Mouse (Mus musculus): ENCODE measurements around the gene Mcts2. TPM values are rescaled to one million over a fixed set of nuclear protein-coding genes. Genes with fewer than 3 reads are reported as not detected.

Mcts2 gene
- polyA plus RNA-seq, 1 experiment from 2014 or later: 30.1 TPM

GRCm38 (mm10) chr2:152733201-152733600 lies 46.4 kb downstream of the Mcts2 start:
- ATAC-seq (ENCODE audit: insufficient number of reproducible peaks, insufficient read depth, low FRiP score, low read depth): no peak
- Histone ChIP-seq H3K9me3 (ENCODE audit: control insufficient read depth, low read depth, low read length) (no peaks in the 10 kb centered on the region), H3K27me3 (ENCODE audit: control insufficient read depth, insufficient read depth, low read length) (no peaks in the 10 kb centered on the region), H3K27ac (ENCODE audit: low read length) (no peak overlapping the region), H3K4me2 (replicated peaks; ENCODE audit: low read depth, low read length) (no peak overlapping the region), H3K4me3 (ENCODE audit: low read depth, low read length) (no peak overlapping the region), H3K36me3 (ENCODE audit: control insufficient read depth, insufficient read depth, low read length) (no peaks in the 10 kb centered on the region), H3K4me1 (ENCODE audit: control insufficient read depth, insufficient read depth, low read length) (peaks cover 56% of the 10 kb centered on the region), H3K9ac (replicated peaks; ENCODE audit: low read depth, low read length) (no peak overlapping the region)
- 80% methylated on average over 2 of the region's 2 CpGs for WGBS

GRCm38 (mm10) chr2:152734501-152734900 lies 47.7 kb downstream of the Mcts2 start:
- peak overlapping the region; percentile 97 for H3K27ac ChIP-seq (ENCODE audit: low read length)
- peaks cover 51% of the 10 kb centered on the region for H3K4me1 ChIP-seq (ENCODE audit: control insufficient read depth, insufficient read depth, low read length)
- no peak for ATAC-seq (ENCODE audit: insufficient number of reproducible peaks, insufficient read depth, low FRiP score, low read depth)
- H3K4me3 ChIP-seq (ENCODE audit: low read depth, low read length): peak overlapping the region; percentile 82
- peak overlapping the region; percentile 79 for H3K4me2 ChIP-seq (replicated peaks; ENCODE audit: low read depth, low read length)
- WGBS: 11% methylated on average over 10 of the region's 10 CpGs
- no peak overlapping the region for H3K9ac ChIP-seq (replicated peaks; ENCODE audit: low read depth, low read length)
- no peaks in the 10 kb centered on the region for H3K36me3 ChIP-seq (ENCODE audit: control insufficient read depth, insufficient read depth, low read length)
- H3K9me3 ChIP-seq (ENCODE audit: control insufficient read depth, low read depth, low read length): no peaks in the 10 kb centered on the region
- no peaks in the 10 kb centered on the region for H3K27me3 ChIP-seq (ENCODE audit: control insufficient read depth, insufficient read depth, low read length)

- Histone ChIP-seq H3K4me3 (ENCODE audit: low read depth, low read length) (peak overlapping the region; percentile 82), H3K9me3 (ENCODE audit: control insufficient read depth, low read depth, low read length) (no peaks in the 10 kb centered on the region), H3K27me3 (ENCODE audit: control insufficient read depth, insufficient read depth, low read length) (no peaks in the 10 kb centered on the region), H3K9ac (replicated peaks; ENCODE audit: low read depth, low read length) (no peak overlapping the region), H3K4me1 (ENCODE audit: control insufficient read depth, insufficient read depth, low read length) (peaks cover 50% of the 10 kb centered on the region), H3K36me3 (ENCODE audit: control insufficient read depth, insufficient read depth, low read length) (no peaks in the 10 kb centered on the region), H3K27ac (ENCODE audit: low read length) (peak overlapping the region; percentile 97), H3K4me2 (replicated peaks; ENCODE audit: low read depth, low read length) (peak overlapping the region; percentile 79)
- WGBS: under 1% methylated on average over 28 of the region's 28 CpGs
- ATAC-seq (ENCODE audit: insufficient number of reproducible peaks, insufficient read depth, low FRiP score, low read depth): peak; percentile 84
Observed at GRCm38 (mm10) chr2:152734984-152735383, 48.1 kb downstream of the Mcts2 start.

- WGBS: under 1% methylated on average over 28 of the region's 28 CpGs
- Histone ChIP-seq H3K9me3 (ENCODE audit: control insufficient read depth, low read depth, low read length) (no peaks in the 10 kb centered on the region), H3K4me2 (replicated peaks; ENCODE audit: low read depth, low read length) (peak within 1 kb of the TSS; percentile 79), H3K4me3 (ENCODE audit: low read depth, low read length) (peak within 1 kb of the TSS; percentile 82), H3K27ac (ENCODE audit: low read length) (peak within 1 kb of the TSS; percentile 97), H3K27me3 (ENCODE audit: control insufficient read depth, insufficient read depth, low read length) (no peaks in the 10 kb centered on the region), H3K9ac (replicated peaks; ENCODE audit: low read depth, low read length) (peak within 1 kb of the TSS; percentile 90), H3K4me1 (ENCODE audit: control insufficient read depth, insufficient read depth, low read length) (peaks cover 56% of the 10 kb centered on the region), H3K36me3 (ENCODE audit: control insufficient read depth, insufficient read depth, low read length) (no peaks in the 10 kb centered on the region)
- ATAC-seq (ENCODE audit: insufficient number of reproducible peaks, insufficient read depth, low FRiP score, low read depth): peak; percentile 73
Observed at GRCm38 (mm10) chr2:152736090-152736601, 49.3 kb downstream of the Mcts2 start, which contains the start of gene Id1. Gene Id1, plus strand, starts transcription at chr2:152736251.

- no peaks in the 10 kb centered on the region for H3K9me3 ChIP-seq (ENCODE audit: control insufficient read depth, low read depth, low read length)
- no peaks in the 10 kb centered on the region for H3K36me3 ChIP-seq (ENCODE audit: control insufficient read depth, insufficient read depth, low read length)
- peak overlapping the region; percentile 90 for H3K9ac ChIP-seq (replicated peaks; ENCODE audit: low read depth, low read length)
- under 1% methylated on average over 22 of the region's 22 CpGs for WGBS
- peaks cover 62% of the 10 kb centered on the region for H3K4me1 ChIP-seq (ENCODE audit: control insufficient read depth, insufficient read depth, low read length)
- no peak for ATAC-seq (ENCODE audit: insufficient number of reproducible peaks, insufficient read depth, low FRiP score, low read depth)
- H3K27ac ChIP-seq (ENCODE audit: low read length): peak overlapping the region; percentile 97
- H3K4me3 ChIP-seq (ENCODE audit: low read depth, low read length): peak overlapping the region; percentile 82
- no peaks in the 10 kb centered on the region for H3K27me3 ChIP-seq (ENCODE audit: control insufficient read depth, insufficient read depth, low read length)
- peak overlapping the region; percentile 79 for H3K4me2 ChIP-seq (replicated peaks; ENCODE audit: low read depth, low read length)
Observed at GRCm38 (mm10) chr2:152736748-152737147, 49.9 kb downstream of the Mcts2 start.

Other genes with a start within 250 kb of the Mcts2 start
- not detected in 2 replicates for gene Defb23, start 222.4 kb upstream of the Mcts2 start, polyA plus RNA-seq (2014; fragmentation: Nextera tagmentation; extraction: Ambion mirVana)
- not detected in 2 replicates for gene Defb20, start 210.0 kb upstream of the Mcts2 start, polyA plus RNA-seq (2014; fragmentation: Nextera tagmentation; extraction: Ambion mirVana)
- not detected in 2 replicates for gene Defb22, start 196.9 kb upstream of the Mcts2 start, polyA plus RNA-seq (2014; fragmentation: Nextera tagmentation; extraction: Ambion mirVana)
- gene Defb26, start 175.3 kb upstream of the Mcts2 start, polyA plus RNA-seq (2014; fragmentation: Nextera tagmentation; extraction: Ambion mirVana): not detected in 2 replicates
- gene Defb28, start 168.8 kb upstream of the Mcts2 start, polyA plus RNA-seq (2014; fragmentation: Nextera tagmentation; extraction: Ambion mirVana): not detected in 2 replicates
- not detected in 2 replicates for gene Defb29, start 146.9 kb upstream of the Mcts2 start, polyA plus RNA-seq (2014; fragmentation: Nextera tagmentation; extraction: Ambion mirVana)
- not detected in 2 replicates for gene Gm17416, start 117.7 kb upstream of the Mcts2 start, polyA plus RNA-seq (2014; fragmentation: Nextera tagmentation; extraction: Ambion mirVana)
- not detected in 2 replicates for gene Defb21, start 114.3 kb upstream of the Mcts2 start, polyA plus RNA-seq (2014; fragmentation: Nextera tagmentation; extraction: Ambion mirVana)
- not detected in 2 replicates for gene Defb19, start 106.7 kb upstream of the Mcts2 start, polyA plus RNA-seq (2014; fragmentation: Nextera tagmentation; extraction: Ambion mirVana)
- gene Defb45, start 87.6 kb upstream of the Mcts2 start, polyA plus RNA-seq (2014; fragmentation: Nextera tagmentation; extraction: Ambion mirVana): not detected in 2 replicates
- not detected in 2 replicates for gene Defb36, start 82.7 kb upstream of the Mcts2 start, polyA plus RNA-seq (2014; fragmentation: Nextera tagmentation; extraction: Ambion mirVana)
- 3.9 TPM in 1 of 2 replicates, not detected in the other for gene Defb25, start 64.0 kb upstream of the Mcts2 start, polyA plus RNA-seq (2014; fragmentation: Nextera tagmentation; extraction: Ambion mirVana)
- 21.9 and 22.3 TPM in 2 replicates for gene Rem1, start 60.1 kb upstream of the Mcts2 start, polyA plus RNA-seq (2014; fragmentation: Nextera tagmentation; extraction: Ambion mirVana)
- gene H13, start 17.6 kb upstream of the Mcts2 start, polyA plus RNA-seq (2014; fragmentation: Nextera tagmentation; extraction: Ambion mirVana): 120 and 122 TPM in 2 replicates
- 147 and 150 TPM in 2 replicates for gene Id1, start 49.2 kb downstream of the Mcts2 start, polyA plus RNA-seq (2014; fragmentation: Nextera tagmentation; extraction: Ambion mirVana)
- 18.4 and 21.7 TPM in 2 replicates for gene Cox4i2, start 67.1 kb downstream of the Mcts2 start, polyA plus RNA-seq (2014; fragmentation: Nextera tagmentation; extraction: Ambion mirVana)
- gene Bcl2l1, start 144.7 kb downstream of the Mcts2 start, polyA plus RNA-seq (2014; fragmentation: Nextera tagmentation; extraction: Ambion mirVana): 79.4 and 82.4 TPM in 2 replicates
- gene Tpx2, start 160.9 kb downstream of the Mcts2 start, polyA plus RNA-seq (2014; fragmentation: Nextera tagmentation; extraction: Ambion mirVana): 91.7 and 95.3 TPM in 2 replicates
- not detected in 2 replicates for gene Mylk2, start 224.3 kb downstream of the Mcts2 start, polyA plus RNA-seq (2014; fragmentation: Nextera tagmentation; extraction: Ambion mirVana)
- 2.7 and 3.3 TPM in 2 replicates for gene Foxs1, start 246.2 kb downstream of the Mcts2 start, polyA plus RNA-seq (2014; fragmentation: Nextera tagmentation; extraction: Ambion mirVana)